Mouse (Mus musculus): ENCODE results near the gene Vmn1r148. TPM values are rescaled to one million over a fixed set of nuclear protein-coding genes. Genes with fewer than 3 reads are reported as not detected.
"Not testable (repeated sequence)": the region's sequence is repeated elsewhere in the genome, so short reads cannot be mapped to it uniquely, and the experiment has no call there.

The Vmn1r148 gene
- not detected in 2 replicates for polyA plus RNA-seq (2015; fragmentation: Nextera tagmentation; extraction: Ambion mirVana)

- not testable (repeated sequence) for H3K27ac ChIP-seq (replicated peaks); H3K9ac ChIP-seq; H3K4me3 ChIP-seq (replicated peaks); H3K27me3 ChIP-seq; H3K9me3 ChIP-seq (replicated peaks); H3K36me3 ChIP-seq (replicated peaks); H3K4me2 ChIP-seq; ATAC-seq (ENCODE audit: insufficient read depth); H3K4me1 ChIP-seq (replicated peaks)
- WGBS (ENCODE audit: insufficient replicate concordance) = no CpG with 5 or more reads among the region's 3 CpGs
These were observed at the start of gene Vmn1r148 for GRCm38 (mm10) chr7:22413283-22413682. TSS of gene Vmn1r148 (plus strand) at chr7:22413583.

GRCm38 (mm10) chr7:22370939-22371338 lies 42.4 kb upstream of the Vmn1r148 start, which contains the start of gene Gm8660:
TSS of gene Gm8660 (minus strand) at chr7:22371039.
- H3K4me1 ChIP-seq (replicated peaks); H3K4me2 ChIP-seq; H3K9ac ChIP-seq; H3K27me3 ChIP-seq; H3K36me3 ChIP-seq (replicated peaks); H3K4me3 ChIP-seq (replicated peaks); ATAC-seq (ENCODE audit: insufficient read depth); H3K27ac ChIP-seq (replicated peaks); H3K9me3 ChIP-seq (replicated peaks): not testable (repeated sequence)
- no CpG with 5 or more reads among the region's 1 CpGs for WGBS (ENCODE audit: insufficient replicate concordance)

GRCm38 (mm10) chr7:22438129-22438528 lies 24.7 kb downstream of the Vmn1r148 start, which contains the start of gene Vmn1r149:
TSS of gene Vmn1r149 (minus strand) at chr7:22438229.
- H3K9me3 ChIP-seq (replicated peaks); ATAC-seq (ENCODE audit: insufficient read depth); H3K9ac ChIP-seq: not testable (repeated sequence)

GRCm38 (mm10) chr7:22463975-22464374 lies 50.6 kb downstream of the Vmn1r148 start, which contains the start of gene Gm10665:
TSS of gene Gm10665 (minus strand) at chr7:22464075.
- H3K4me1 ChIP-seq (replicated peaks); H3K4me3 ChIP-seq (replicated peaks); H3K9ac ChIP-seq; H3K27ac ChIP-seq (replicated peaks); H3K4me2 ChIP-seq; H3K9me3 ChIP-seq (replicated peaks); H3K27me3 ChIP-seq; H3K36me3 ChIP-seq (replicated peaks); ATAC-seq (ENCODE audit: insufficient read depth): not testable (repeated sequence)
- WGBS (ENCODE audit: insufficient replicate concordance) = no CpG with 5 or more reads among the region's 5 CpGs

More at GRCm38 (mm10) chr7:22438129-22438528, 24.7 kb downstream of the Vmn1r148 start, which contains the start of gene Vmn1r149:
- H3K4me3 ChIP-seq (replicated peaks); H3K27me3 ChIP-seq; H3K4me1 ChIP-seq (replicated peaks); H3K4me2 ChIP-seq; H3K27ac ChIP-seq (replicated peaks); H3K36me3 ChIP-seq (replicated peaks): not testable (repeated sequence)
- WGBS (ENCODE audit: insufficient replicate concordance) = no CpG with 5 or more reads among the region's 2 CpGs

Other genes with a start within 250 kb of the Vmn1r148 start
- not detected in 2 replicates for gene Vmn1r142, start 249.5 kb upstream of the Vmn1r148 start, polyA plus RNA-seq (2015; fragmentation: Nextera tagmentation; extraction: Ambion mirVana)
- gene Vmn1r143, start 224.2 kb upstream of the Vmn1r148 start, polyA plus RNA-seq (2015; fragmentation: Nextera tagmentation; extraction: Ambion mirVana) = not detected in 2 replicates
- gene Gm8653, start 212.3 kb upstream of the Vmn1r148 start, polyA plus RNA-seq (2015; fragmentation: Nextera tagmentation; extraction: Ambion mirVana) = not detected in 2 replicates
- not detected in 2 replicates for gene Gm8453, start 184.1 kb upstream of the Vmn1r148 start, polyA plus RNA-seq (2015; fragmentation: Nextera tagmentation; extraction: Ambion mirVana)
- gene Gm4187, start 83.9 kb upstream of the Vmn1r148 start, polyA plus RNA-seq (2015; fragmentation: Nextera tagmentation; extraction: Ambion mirVana) = not detected in 2 replicates
- not detected in 2 replicates for gene Gm8660, start 42.5 kb upstream of the Vmn1r148 start, polyA plus RNA-seq (2015; fragmentation: Nextera tagmentation; extraction: Ambion mirVana)
- not detected in 2 replicates for gene Vmn1r149, start 24.6 kb downstream of the Vmn1r148 start, polyA plus RNA-seq (2015; fragmentation: Nextera tagmentation; extraction: Ambion mirVana)
- not detected in 2 replicates for gene Gm10665, start 50.5 kb downstream of the Vmn1r148 start, polyA plus RNA-seq (2015; fragmentation: Nextera tagmentation; extraction: Ambion mirVana)
- gene Vmn1r151, start 86.1 kb downstream of the Vmn1r148 start, polyA plus RNA-seq (2015; fragmentation: Nextera tagmentation; extraction: Ambion mirVana) = not detected in 2 replicates
- not detected in 2 replicates for gene Vmn1r152, start 109.4 kb downstream of the Vmn1r148 start, polyA plus RNA-seq (2015; fragmentation: Nextera tagmentation; extraction: Ambion mirVana)
- gene Gm8677, start 121.3 kb downstream of the Vmn1r148 start, polyA plus RNA-seq (2015; fragmentation: Nextera tagmentation; extraction: Ambion mirVana) = not detected in 2 replicates
- gene Gm4201, start 151.8 kb downstream of the Vmn1r148 start, polyA plus RNA-seq (2015; fragmentation: Nextera tagmentation; extraction: Ambion mirVana) = not detected in 2 replicates
- gene Gm4565, start 174.5 kb downstream of the Vmn1r148 start, polyA plus RNA-seq (2015; fragmentation: Nextera tagmentation; extraction: Ambion mirVana) = not detected in 2 replicates
- gene Vmn1r155, start 244.4 kb downstream of the Vmn1r148 start, polyA plus RNA-seq (2015; fragmentation: Nextera tagmentation; extraction: Ambion mirVana) = not detected in 2 replicates

All from liver, embryonic 15.5 days (tissue).